Comparison of ENCODE assay signal across 26 mouse cellular contexts in the genomic region with DNA sequence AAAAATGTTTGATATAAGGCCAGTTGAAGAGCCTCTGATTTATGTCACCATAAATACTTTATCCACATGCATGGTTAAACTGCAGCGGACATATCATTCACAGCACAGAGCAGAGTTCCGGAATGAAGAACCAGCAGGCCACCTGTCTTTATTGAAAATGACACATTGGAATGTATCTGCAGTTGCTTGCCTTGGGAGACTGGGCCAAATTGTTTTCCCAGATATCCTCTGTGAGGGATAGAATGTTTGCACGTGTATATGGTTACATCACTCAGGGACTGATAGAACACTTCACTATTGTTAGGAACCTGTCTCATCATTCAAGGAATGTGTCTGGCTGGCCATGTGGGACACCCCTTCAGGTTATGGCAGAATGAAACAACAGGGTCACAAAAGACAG.
A peak's percentile ranks its signal among the peaks of the same experiment; 100 is the strongest.
DNase-seq lines count a peak whose midpoint lies in the region; ATAC-seq and TF ChIP-seq lines count a peak whose summit lies in the region.
"Had no signal": no experiment of that assay in that cellular context is flagged by ENCODE, and none has a peak within 500 bp of the region (broad histone marks: within the 10 kb centered on the region; RNA-seq: fewer than 3 reads in every experiment).

No protein-coding gene starts in this region.

- 0 out of 2 replicates have a peak overlapping the region, but pooled peaks have one; percentile 9 for H3K27ac ChIP-seq in hindbrain, embryonic 10.5 days
- H3K27ac ChIP-seq in hindbrain, postnatal 0 days: no peak overlapping the region
- no peak overlapping the region for H3K27ac ChIP-seq in limb, embryonic 13.5 days
- H3K27ac ChIP-seq in midbrain, embryonic 16.5 days (ENCODE audit: low read length): no peak overlapping the region
- H3K27ac ChIP-seq: embryonic facial prominence, embryonic 13.5 days; forebrain, embryonic 10.5 days; forebrain, embryonic 13.5 days; hindbrain, embryonic 12.5 days; hindbrain, embryonic 15.5 days; intestine, embryonic 15.5 days had no signal

- DNase-seq in hindbrain, embryonic 10.5 days (ENCODE audit: low spot score): no peak
- no peak for DNase-seq in hindbrain, postnatal 0 days (ENCODE audit: low spot score)
- peak; percentile 54 for DNase-seq in Muller cell, postnatal 12 days (ENCODE audit: inconsistent ontology term)
- peak; percentile 56 for DNase-seq in mesoderm, embryonic 11.5 days (ENCODE audit: low read depth, low spot score)
- DNase-seq: adrenal gland, adult 8-10 months; adrenal gland, postnatal 25 days; cerebellum, adult 18-20 months; cerebellum, adult 9-10 months; cerebellum, postnatal 14 days; gastrocnemius, postnatal 10 days; gastrocnemius, postnatal 36 days; heart, adult 11 months; heart, postnatal 10 days; heart, postnatal 4 days had no signal

- no peaks in the 10 kb centered on the region for H3K27me3 ChIP-seq in hindbrain, embryonic 10.5 days (ENCODE audit: insufficient read depth, poor library complexity, severe bottlenecking)
- H3K27me3 ChIP-seq in hindbrain, postnatal 0 days (ENCODE audit: insufficient read depth, low read length): no peaks in the 10 kb centered on the region
- no peaks in the 10 kb centered on the region for H3K27me3 ChIP-seq in limb, embryonic 13.5 days
- H3K27me3 ChIP-seq in midbrain, embryonic 16.5 days (ENCODE audit: control insufficient read depth, insufficient read depth, low read depth, low read length): no peaks in the 10 kb centered on the region
- H3K27me3 ChIP-seq: embryonic facial prominence, embryonic 13.5 days; forebrain, embryonic 13.5 days; hindbrain, embryonic 12.5 days; hindbrain, embryonic 15.5 days; intestine, embryonic 15.5 days had no signal

- no peak for ATAC-seq in hindbrain, postnatal 0 days
- peak; percentile 83 for ATAC-seq in limb, embryonic 13.5 days (ENCODE audit: low FRiP score, low read depth)
- no peak for ATAC-seq in midbrain, embryonic 16.5 days
- ATAC-seq: activated CD4-positive, CD25-positive, alpha-beta regulatory T cell, adult 4 months; CD4-positive, CD25-positive, alpha-beta regulatory T cell, adult 4 months; forebrain, embryonic 13.5 days; forebrain, embryonic 16.5 days; intestine, embryonic 15.5 days had no signal

- H3K9me3 ChIP-seq in hindbrain, embryonic 10.5 days: no peaks in the 10 kb centered on the region
- H3K9me3 ChIP-seq in hindbrain, postnatal 0 days (ENCODE audit: low read length): no peaks in the 10 kb centered on the region
- H3K9me3 ChIP-seq in limb, embryonic 13.5 days: no peaks in the 10 kb centered on the region
- H3K9me3 ChIP-seq in midbrain, embryonic 16.5 days (replicated peaks; ENCODE audit: control insufficient read depth, low read length, poor library complexity, severe bottlenecking): no peaks in the 10 kb centered on the region
- H3K9me3 ChIP-seq: embryonic facial prominence, embryonic 13.5 days; forebrain, embryonic 10.5 days; forebrain, embryonic 13.5 days; hindbrain, embryonic 12.5 days; hindbrain, embryonic 15.5 days; intestine, embryonic 15.5 days had no signal

- no peak overlapping the region for H3K9ac ChIP-seq in hindbrain, postnatal 0 days (replicated peaks; ENCODE audit: low read length)
- H3K9ac ChIP-seq in limb, embryonic 13.5 days: no peak overlapping the region
- H3K9ac ChIP-seq in midbrain, embryonic 16.5 days (ENCODE audit: low read depth, low read length): no peak overlapping the region
- H3K9ac ChIP-seq: embryonic facial prominence, embryonic 13.5 days; forebrain, embryonic 13.5 days; hindbrain, embryonic 12.5 days; hindbrain, embryonic 15.5 days; intestine, embryonic 15.5 days had no signal

- TF ChIP-seq CTCF in hindbrain, postnatal 0 days (IDR thresholded peaks at IDR 0.05; ENCODE audit: low read depth): no peak

- peaks cover 26% of the 10 kb centered on the region for H3K4me1 ChIP-seq in hindbrain, embryonic 10.5 days (replicated peaks)
- no peaks in the 10 kb centered on the region for H3K4me1 ChIP-seq in hindbrain, postnatal 0 days (ENCODE audit: insufficient read depth, low read length)
- no peaks in the 10 kb centered on the region; the same call in none of the 2 replicates for H3K4me1 ChIP-seq in limb, embryonic 13.5 days
- no peaks in the 10 kb centered on the region for H3K4me1 ChIP-seq in midbrain, embryonic 16.5 days (ENCODE audit: control insufficient read depth, insufficient read depth, low read length)
- H3K4me1 ChIP-seq: embryonic facial prominence, embryonic 13.5 days; forebrain, embryonic 13.5 days; hindbrain, embryonic 12.5 days; hindbrain, embryonic 15.5 days; intestine, embryonic 15.5 days had no signal

- no peak overlapping the region for H3K4me2 ChIP-seq in hindbrain, postnatal 0 days (ENCODE audit: low read depth, low read length)
- no peak overlapping the region for H3K4me2 ChIP-seq in limb, embryonic 13.5 days (replicated peaks)
- H3K4me2 ChIP-seq in midbrain, embryonic 16.5 days (ENCODE audit: low read length): no peak overlapping the region
- H3K4me2 ChIP-seq: embryonic facial prominence, embryonic 13.5 days; forebrain, embryonic 13.5 days; heart, embryonic 11.5 days; hindbrain, embryonic 12.5 days; hindbrain, embryonic 15.5 days; intestine, embryonic 15.5 days had no signal

- no peaks in the 10 kb centered on the region for H3K36me3 ChIP-seq in hindbrain, embryonic 10.5 days
- H3K36me3 ChIP-seq in hindbrain, postnatal 0 days (ENCODE audit: insufficient read depth, low read length): no peaks in the 10 kb centered on the region
- H3K36me3 ChIP-seq in limb, embryonic 13.5 days: no peaks in the 10 kb centered on the region
- H3K36me3 ChIP-seq in midbrain, embryonic 16.5 days (ENCODE audit: control insufficient read depth, insufficient read depth, low read length): no peaks in the 10 kb centered on the region
- H3K36me3 ChIP-seq: embryonic facial prominence, embryonic 13.5 days; forebrain, embryonic 10.5 days; hindbrain, embryonic 12.5 days; hindbrain, embryonic 15.5 days; intestine, embryonic 15.5 days had no signal

- H3K4me3 ChIP-seq in hindbrain, embryonic 10.5 days: no peak overlapping the region
- H3K4me3 ChIP-seq in hindbrain, postnatal 0 days (ENCODE audit: low read length): no peak overlapping the region
- no peak overlapping the region for H3K4me3 ChIP-seq in limb, embryonic 13.5 days
- H3K4me3 ChIP-seq in midbrain, embryonic 16.5 days (ENCODE audit: low read depth, low read length): no peak overlapping the region
- H3K4me3 ChIP-seq: embryonic facial prominence, embryonic 13.5 days; forebrain, embryonic 10.5 days; forebrain, embryonic 13.5 days; hindbrain, embryonic 12.5 days; hindbrain, embryonic 15.5 days; intestine, embryonic 15.5 days had no signal

- WGBS in hindbrain, embryonic 10.5 days: 65% methylated on average over 3 of the region's 3 CpGs
- WGBS in hindbrain, postnatal 0 days: 70% methylated on average over 3 of the region's 3 CpGs
- 57% methylated on average over 3 of the region's 3 CpGs for WGBS in limb, embryonic 13.5 days
- 70% methylated on average over 3 of the region's 3 CpGs for WGBS in midbrain, embryonic 16.5 days

Comparison
In these comparisons a context has a peak if more than half of its experiments do, and no peak if none do; other contexts are left out.
1. DNase-seq: peak in Muller cell, postnatal 12 days (single experiment) and mesoderm, embryonic 11.5 days (single experiment); none in hindbrain, embryonic 10.5 days (single experiment) and hindbrain, postnatal 0 days (single experiment).